In the genomic region with DNA sequence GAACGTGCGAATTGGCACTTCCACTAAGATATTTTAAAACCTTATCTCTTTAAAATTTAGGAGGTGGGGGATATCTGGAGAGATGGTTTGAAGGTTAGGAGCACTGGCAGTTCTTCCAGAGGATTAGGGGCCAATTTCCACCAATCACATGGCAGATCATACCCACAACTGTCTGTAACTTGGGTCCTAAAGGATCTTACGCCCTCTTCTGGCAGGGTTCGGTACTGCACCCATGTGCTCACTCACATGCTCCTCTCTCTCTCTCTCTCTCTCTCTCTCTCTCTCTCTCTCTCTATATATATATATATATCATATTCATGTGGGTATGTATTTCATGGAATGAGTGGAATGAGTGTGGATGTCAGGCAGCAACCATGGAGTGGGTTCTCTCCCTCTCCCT, we compare ENCODE assay signal across 8 mouse cellular contexts.
DNase-seq lines count a peak whose midpoint lies in the region; ATAC-seq lines count a peak whose summit lies in the region.

No protein-coding gene starts in this region.

- no peak overlapping the region for H3K4me3 ChIP-seq in hindbrain, embryonic 11.5 days (ENCODE audit: low read depth, low read length)
- H3K4me3 ChIP-seq in hindbrain, embryonic 12.5 days: no peak overlapping the region

- ATAC-seq in hindbrain, embryonic 11.5 days (ENCODE audit: low FRiP score): no peak
- ATAC-seq in hindbrain, embryonic 12.5 days (ENCODE audit: low FRiP score): no peak

- H3K27ac ChIP-seq in hindbrain, embryonic 11.5 days (ENCODE audit: low read depth, low read length): no peak overlapping the region
- no peak overlapping the region for H3K27ac ChIP-seq in hindbrain, embryonic 12.5 days

- H3K9me3 ChIP-seq in hindbrain, embryonic 11.5 days (ENCODE audit: control insufficient read depth, low read length): no peaks in the 10 kb centered on the region
- no peaks in the 10 kb centered on the region for H3K9me3 ChIP-seq in hindbrain, embryonic 12.5 days (replicated peaks)

- DNase-seq in hindbrain, embryonic 11.5 days (ENCODE audit: low spot score): peak; percentile 25
- DNase-seq in B cell, adult 2 months: peak; percentile 43 to 61
- peak; percentile 6 to 36 for DNase-seq in adrenal gland, adult 18-20 months (ENCODE audit: low spot score in 2 of 2)
- peak; percentile 39 for DNase-seq in kidney, postnatal 10 days
- DNase-seq in testis, postnatal 14 days (ENCODE audit: low spot score): peak; percentile 10
- DNase-seq in frontal cortex, postnatal 10 days (ENCODE audit: low spot score in 2 of 2): no peak
- DNase-seq in urinary bladder, postnatal 36 days (ENCODE audit: low spot score in 2 of 2): no peak

- WGBS in hindbrain, embryonic 11.5 days: 51% methylated on average over 4 of the region's 4 CpGs
- WGBS in hindbrain, embryonic 12.5 days: 49% methylated on average over 4 of the region's 4 CpGs

- no peaks in the 10 kb centered on the region; the same call in 1 of the 2 replicates for H3K27me3 ChIP-seq in hindbrain, embryonic 11.5 days (ENCODE audit: control insufficient read depth, insufficient read depth, low read length)
- H3K27me3 ChIP-seq in hindbrain, embryonic 12.5 days: peaks cover 28% of the 10 kb centered on the region

- no peak overlapping the region for H3K4me2 ChIP-seq in hindbrain, embryonic 11.5 days (replicated peaks; ENCODE audit: low read depth, low read length)
- H3K4me2 ChIP-seq in hindbrain, embryonic 12.5 days (replicated peaks): no peak overlapping the region

- H3K9ac ChIP-seq in hindbrain, embryonic 11.5 days (ENCODE audit: low read depth, low read length): no peak overlapping the region
- H3K9ac ChIP-seq in hindbrain, embryonic 12.5 days: no peak overlapping the region

- H3K36me3 ChIP-seq in hindbrain, embryonic 11.5 days (ENCODE audit: control insufficient read depth, insufficient read depth, low read length): no peaks in the 10 kb centered on the region
- H3K36me3 ChIP-seq in hindbrain, embryonic 12.5 days: no peaks in the 10 kb centered on the region

- H3K4me1 ChIP-seq in hindbrain, embryonic 11.5 days (replicated peaks; ENCODE audit: control insufficient read depth, insufficient read depth, low read length): no peaks in the 10 kb centered on the region
- H3K4me1 ChIP-seq in hindbrain, embryonic 12.5 days: no peaks in the 10 kb centered on the region

Comparison
In these comparisons a context has a peak if more than half of its experiments do, and no peak if none do; other contexts are left out.
1. DNase-seq: peak in hindbrain, embryonic 11.5 days (single experiment), B cell, adult 2 months (2 of 2), adrenal gland, adult 18-20 months (2 of 2), kidney, postnatal 10 days (single experiment) and testis, postnatal 14 days (single experiment); none in frontal cortex, postnatal 10 days (0 of 2) and urinary bladder, postnatal 36 days (0 of 2).